Mouse (Mus musculus) myocyte (in vitro differentiated cells): ENCODE measurements at regions not wholly inside any gene's neighbourhood (a gene's known extent, or its start where the extent isn't known, plus 50 kb on each side); places are given as distances from the start of the nearest gene placed in this dataset.

Source experiments
- H3K27me3 ChIP-seq: one replicate; pipeline ENCODE4 v1.6.1; 2011; ENCODE audit not compliant: control insufficient read depth, insufficient read depth, insufficient read length
- H3K36me3 ChIP-seq: one replicate; pipeline ENCODE4 v1.6.1; 2011; ENCODE audit not compliant: control insufficient read depth, insufficient read depth
- H3K4me2 ChIP-seq: one replicate; pipeline ENCODE4 v1.6.1; 2011; ENCODE audit warnings: low read depth, control low read depth
- H3K4me3 ChIP-seq: one replicate; pipeline ENCODE4 v1.5.1; 2011; ENCODE audit warnings: mild to moderate bottlenecking, control low read depth, moderate library complexity
- H3K79me2 ChIP-seq: one replicate; pipeline ENCODE4 v1.6.1; 2011; ENCODE audit not compliant: control insufficient read depth, insufficient read depth
- H3ac ChIP-seq: one replicate; pipeline ENCODE4 v1.6.1; 2011; ENCODE audit not compliant: control insufficient read depth, insufficient read length
- CEBPB ChIP-seq: IDR thresholded peaks from 2 replicates; pipeline ENCODE4 v1.6.1; 2011; ENCODE audit warnings: mild to moderate bottlenecking, moderate library complexity; ENCODE audit not compliant: poor library complexity, insufficient read depth, severe bottlenecking
- E2F4 ChIP-seq: IDR thresholded peaks from one replicate; pipeline ENCODE4 v1.6.1; 2011; ENCODE audit warnings: mild to moderate bottlenecking, control low read depth, moderate library complexity; ENCODE audit not compliant: insufficient read depth
- MAX ChIP-seq: IDR thresholded peaks from one replicate; pipeline ENCODE4 v1.6.1; 2011; ENCODE audit warnings: low read depth, mild to moderate bottlenecking, control low read depth
- MYOD1 ChIP-seq, 3 experiments: IDR thresholded peaks; one replicate each; pipeline ENCODE4 v1.6.1; 2011; ENCODE audit warnings: control low read depth in 2 of 3, low read depth in 2 of 3, mild to moderate bottlenecking in 2 of 3, moderate library complexity in 1 of 3; ENCODE audit not compliant: insufficient read length in 2 of 3, control insufficient read depth in 1 of 3
- MYOG ChIP-seq, 3 experiments: IDR thresholded peaks; one replicate each; pipeline ENCODE4 v1.6.1; 2011; ENCODE audit warnings: control low read depth in 2 of 3, low read depth in 2 of 3, mild to moderate bottlenecking in 2 of 3; ENCODE audit not compliant: insufficient read length in 2 of 3, control insufficient read depth in 1 of 3, insufficient read depth in 1 of 3
- POLR2A ChIP-seq: IDR thresholded peaks from one replicate; pipeline ENCODE4 v1.6.1; 2011; ENCODE audit warnings: low read depth, mild to moderate bottlenecking, control low read depth, moderate library complexity; ENCODE audit not compliant: insufficient read length
- POLR2AphosphoS2 ChIP-seq: IDR thresholded peaks from one replicate; pipeline ENCODE4 v1.6.1; 2011; ENCODE audit warnings: low read depth, control low read depth; ENCODE audit not compliant: insufficient read length
- REST ChIP-seq: IDR thresholded peaks from one replicate; pipeline ENCODE4 v1.6.1; 2011; ENCODE audit warnings: mild to moderate bottlenecking, control low read depth, moderate library complexity; ENCODE audit not compliant: insufficient read depth, insufficient read length
- SRF ChIP-seq: IDR thresholded peaks from one replicate; pipeline ENCODE4 v1.6.1; 2011; ENCODE audit warnings: low read depth; ENCODE audit not compliant: control insufficient read depth, insufficient read length
- TCF12 ChIP-seq: IDR thresholded peaks from one replicate; pipeline ENCODE4 v1.6.1; 2011; ENCODE audit warnings: mild to moderate bottlenecking, control low read depth; ENCODE audit not compliant: poor library complexity, insufficient read depth, severe bottlenecking
- TCF3 ChIP-seq: IDR thresholded peaks from one replicate; pipeline ENCODE4 v1.6.1; 2011; ENCODE audit warnings: low read depth, control low read depth; ENCODE audit not compliant: insufficient read length
- USF1 ChIP-seq: IDR thresholded peaks from one replicate; pipeline ENCODE4 v1.6.1; 2011; ENCODE audit warnings: low read depth, mild to moderate bottlenecking, control low read depth, moderate library complexity

GRCm38 (mm10) chr16:49407956-49408795 is 290.9 kb upstream of the Ift57 start:
- H3K4me3 ChIP-seq = no peak overlapping the region
- TF ChIP-seq TCF12 = no peak
- TF ChIP-seq TCF3 = no peak
- no peak for TF ChIP-seq POLR2AphosphoS2
- no peak for TF ChIP-seq MYOD1 (IDR thresholded peaks at IDR 0.05; ENCODE audit: control insufficient read depth in 1 of 3, insufficient read length in 2 of 3, low read depth in 2 of 3)
- TF ChIP-seq USF1 = no peak
- TF ChIP-seq MYOG (IDR thresholded peaks at IDR 0.05; ENCODE audit: control insufficient read depth in 1 of 3, insufficient read depth in 1 of 3, insufficient read length in 2 of 3, low read depth in 2 of 3) = no peak
- no peak for TF ChIP-seq MAX
- TF ChIP-seq CEBPB = no peak
- no peak overlapping the region for H3K4me2 ChIP-seq
- no peak overlapping the region for H3ac ChIP-seq
- H3K36me3 ChIP-seq = no peaks in the 10 kb centered on the region
- no peaks in the 10 kb centered on the region for H3K27me3 ChIP-seq
- no peaks in the 10 kb centered on the region for H3K79me2 ChIP-seq

- Histone ChIP-seq H3K36me3 (no peaks in the 10 kb centered on the region), H3K4me2 (no peak overlapping the region), H3ac (no peak overlapping the region), H3K4me3 (no peak overlapping the region), H3K27me3 (no peaks in the 10 kb centered on the region), H3K79me2 (no peaks in the 10 kb centered on the region)
- TF ChIP-seq E2F4 (no peak), POLR2A (no peak), CEBPB (no peak), TCF3 (no peak), POLR2AphosphoS2 (no peak), MYOD1 (IDR thresholded peaks at IDR 0.05; ENCODE audit: control insufficient read depth in 1 of 3, insufficient read length in 2 of 3, low read depth in 2 of 3) (no peak), TCF12 (no peak), SRF (no peak), USF1 (no peak), REST (no peak), MYOG (IDR thresholded peaks at IDR 0.05; ENCODE audit: control insufficient read depth in 1 of 3, insufficient read depth in 1 of 3, insufficient read length in 2 of 3, low read depth in 2 of 3) (no peak), MAX (no peak)
Measured at GRCm38 (mm10) chr16:49409235-49409634, 289.8 kb upstream of the Ift57 start.

- TF ChIP-seq TCF3 = no peak
- no peak for TF ChIP-seq MYOG (IDR thresholded peaks at IDR 0.05; ENCODE audit: control insufficient read depth in 1 of 3, insufficient read depth in 1 of 3, insufficient read length in 2 of 3, low read depth in 2 of 3)
- TF ChIP-seq POLR2AphosphoS2 = no peak
- no peak for TF ChIP-seq SRF
- no peak for TF ChIP-seq USF1
- no peak for TF ChIP-seq MYOD1 (IDR thresholded peaks at IDR 0.05; ENCODE audit: control insufficient read depth in 1 of 3, insufficient read length in 2 of 3, low read depth in 2 of 3)
- no peak for TF ChIP-seq E2F4
- no peak for TF ChIP-seq REST
- TF ChIP-seq TCF12 = no peak
- no peak for TF ChIP-seq CEBPB
- no peak for TF ChIP-seq MAX
- no peak for TF ChIP-seq POLR2A
- Histone ChIP-seq H3ac (no peak overlapping the region), H3K4me2 (no peak overlapping the region), H3K36me3 (no peaks in the 10 kb centered on the region), H3K27me3 (no peaks in the 10 kb centered on the region), H3K79me2 (no peaks in the 10 kb centered on the region), H3K4me3 (no peak overlapping the region)
Measured at GRCm38 (mm10) chr16:49430296-49430695, 268.7 kb upstream of the Ift57 start.

- Histone ChIP-seq H3K36me3 (no peaks in the 10 kb centered on the region), H3K4me3 (no peak overlapping the region), H3K4me2 (no peak overlapping the region), H3K79me2 (no peaks in the 10 kb centered on the region), H3ac (no peak overlapping the region), H3K27me3 (no peaks in the 10 kb centered on the region)
- TF ChIP-seq USF1 (no peak), CEBPB (no peak), POLR2A (no peak), POLR2AphosphoS2 (no peak), MYOG (IDR thresholded peaks at IDR 0.05; ENCODE audit: control insufficient read depth in 1 of 3, insufficient read depth in 1 of 3, insufficient read length in 2 of 3, low read depth in 2 of 3) (no peak), TCF12 (no peak), REST (no peak), E2F4 (no peak), SRF (no peak), MYOD1 (IDR thresholded peaks at IDR 0.05; ENCODE audit: control insufficient read depth in 1 of 3, insufficient read length in 2 of 3, low read depth in 2 of 3) (no peak), MAX (no peak), TCF3 (no peak)
Measured at GRCm38 (mm10) chr16:49431902-49432301, 267.1 kb upstream of the Ift57 start.
